Mouse (Mus musculus): Measurements from ENCODE around the gene Xntrpc. TPM values are rescaled to one million over a fixed set of nuclear protein-coding genes. Genes with fewer than 3 reads are reported as not detected.

The Xntrpc gene
- polyA plus RNA-seq, 1 experiment from 2014 or later = 0.99 TPM

DNA sequence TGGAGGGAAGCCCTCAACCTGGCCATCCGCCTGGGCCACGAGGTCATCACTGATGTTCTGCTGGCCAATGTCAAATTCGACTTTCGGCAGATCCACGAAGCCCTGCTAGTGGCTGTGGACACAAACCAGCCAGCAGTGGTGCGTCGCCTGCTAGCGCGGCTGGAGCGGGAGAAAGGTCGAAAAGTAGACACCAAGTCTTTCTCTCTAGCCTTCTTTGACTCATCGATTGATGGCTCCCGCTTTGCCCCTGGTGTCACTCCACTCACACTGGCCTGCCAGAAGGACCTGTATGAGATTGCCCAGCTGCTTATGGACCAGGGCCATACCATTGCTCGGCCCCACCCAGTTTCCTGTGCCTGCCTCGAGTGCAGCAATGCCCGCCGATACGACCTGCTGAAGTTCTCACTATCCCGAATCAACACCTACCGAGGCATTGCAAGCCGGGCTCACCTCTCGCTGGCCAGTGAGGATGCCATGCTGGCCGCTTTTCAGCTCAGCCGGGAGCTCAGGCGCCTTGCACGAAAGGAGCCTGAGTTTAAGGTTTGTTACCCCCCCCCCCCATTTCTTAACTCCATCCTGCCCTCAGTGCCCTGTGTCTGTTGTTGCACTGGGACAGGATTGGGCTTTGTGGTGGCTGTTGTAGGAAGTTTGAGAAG lies 18.7 kb downstream of the Xntrpc start:
- Histone ChIP-seq H3K4me1 (replicated peaks) (no peaks in the 10 kb centered on the region), H3K9me3 (no peaks in the 10 kb centered on the region), H3K36me3 (peaks cover 35% of the 10 kb centered on the region), H3K27ac (replicated peaks) (no peak overlapping the region), H3K4me3 (no peak overlapping the region), H3K4me2 (no peak overlapping the region), H3K9ac (no peak overlapping the region), H3K27me3 (no peaks in the 10 kb centered on the region)
- WGBS = 93% methylated on average over 26 of the region's 26 CpGs
- ATAC-seq (ENCODE audit: low FRiP score, low read depth) = no peak

DNA sequence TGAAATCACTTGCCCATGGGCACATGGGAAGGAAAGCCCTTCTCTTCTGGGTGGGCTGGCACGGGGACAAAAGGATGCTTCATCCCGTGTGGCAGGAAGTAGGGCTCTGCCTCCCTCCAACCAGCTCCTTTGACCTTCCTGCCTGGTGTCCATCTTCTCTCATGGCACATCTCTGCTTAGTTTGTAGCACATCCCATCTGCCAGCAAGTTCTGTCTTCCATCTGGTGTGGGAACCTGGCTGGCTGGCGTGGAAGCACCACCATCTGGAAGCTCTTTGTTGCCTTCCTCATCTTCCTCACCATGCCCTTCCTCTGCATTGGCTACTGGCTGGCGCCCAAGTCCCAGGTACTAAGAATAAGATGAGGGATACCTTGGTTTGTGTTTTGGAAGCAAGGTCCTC lies 21.8 kb downstream of the Xntrpc start:
- Histone ChIP-seq H3K36me3 (peaks cover 13% of the 10 kb centered on the region), H3K27me3 (no peaks in the 10 kb centered on the region), H3K27ac (replicated peaks) (no peak overlapping the region), H3K4me3 (no peak overlapping the region), H3K9ac (no peak overlapping the region), H3K9me3 (no peaks in the 10 kb centered on the region), H3K4me2 (no peak overlapping the region), H3K4me1 (replicated peaks) (no peaks in the 10 kb centered on the region)
- ATAC-seq (ENCODE audit: low FRiP score, low read depth) = no peak
- WGBS = 88% methylated on average over 4 of the region's 4 CpGs

DNA sequence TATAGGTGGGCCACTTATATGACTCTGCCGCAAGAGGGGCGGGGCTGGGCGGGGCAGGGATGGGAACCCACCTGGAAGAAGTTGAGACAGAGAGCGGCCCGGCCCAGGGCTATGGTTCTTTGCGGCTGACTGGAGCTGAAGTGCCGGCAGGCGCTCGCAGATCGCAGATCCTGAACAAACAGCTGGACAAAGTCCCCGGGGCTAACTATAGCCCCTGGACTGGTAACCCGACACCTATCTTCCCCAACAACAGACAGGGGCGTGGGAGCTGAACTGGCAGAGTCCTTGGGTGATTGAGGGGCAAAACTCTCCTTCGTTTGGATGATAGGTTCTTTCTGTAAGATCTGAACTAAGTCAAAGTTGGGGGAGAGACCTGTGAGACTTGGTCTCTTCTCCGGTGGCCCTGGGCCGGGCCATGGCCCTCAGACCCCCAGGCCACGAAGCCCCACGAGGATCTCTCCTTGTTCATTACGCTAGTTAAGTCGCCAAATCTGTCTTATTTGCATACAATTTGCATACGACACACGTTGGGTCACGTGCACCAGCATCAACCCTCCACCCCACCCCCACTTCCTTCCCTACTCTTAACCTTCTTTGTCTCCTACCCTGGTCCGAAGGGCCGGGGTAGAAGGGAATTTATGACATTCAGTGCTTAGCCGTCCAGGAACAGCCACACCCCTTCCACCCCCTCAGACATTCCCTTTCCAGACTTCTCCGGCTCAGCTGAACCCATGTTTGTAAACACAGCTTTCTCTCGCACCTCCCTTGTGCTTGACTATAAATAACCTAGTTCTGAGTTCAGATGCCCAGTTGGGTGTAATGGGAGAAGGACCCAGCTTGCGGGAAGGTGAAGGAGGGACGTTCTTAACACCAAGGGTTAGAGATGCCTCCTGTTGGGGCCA lies 34.5 kb downstream of the Xntrpc start:
- Histone ChIP-seq H3K9ac (no peak overlapping the region), H3K4me3 (peak overlapping the region; percentile 10), H3K27ac (replicated peaks) (no peak overlapping the region), H3K27me3 (0 out of 2 replicates have a peak, but pooled peaks cover 3% of the 10 kb centered on the region), H3K4me2 (peak overlapping the region; percentile 51), H3K9me3 (no peaks in the 10 kb centered on the region), H3K36me3 (no peaks in the 10 kb centered on the region), H3K4me1 (replicated peaks) (peaks cover 11% of the 10 kb centered on the region)
- 0 out of 2 replicates have a peak, but pooled peaks have one; percentile 9 for ATAC-seq (ENCODE audit: low FRiP score, low read depth)
- 5% methylated on average over 30 of the region's 30 CpGs for WGBS

DNA sequence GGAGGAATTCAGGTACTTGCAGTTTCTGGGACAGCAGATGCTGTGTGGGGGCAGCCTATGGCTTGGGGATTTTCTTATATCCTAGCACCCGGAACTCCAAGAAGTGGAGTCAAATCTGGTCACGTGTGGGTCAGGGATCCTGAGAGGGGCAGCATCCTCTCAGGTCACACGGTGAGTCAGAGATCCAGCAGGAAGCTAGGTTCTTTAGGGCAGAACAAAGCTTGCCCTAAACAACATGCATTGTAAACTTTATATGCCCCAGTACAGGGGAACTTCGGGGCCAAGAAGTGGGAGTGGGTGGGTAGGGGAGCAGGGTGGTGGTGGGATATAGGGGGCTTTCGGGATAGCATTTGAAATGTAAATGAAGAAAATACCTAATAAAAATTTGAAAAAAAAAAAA lies 35.4 kb downstream of the Xntrpc start:
- no peaks in the 10 kb centered on the region for H3K36me3 ChIP-seq
- H3K9me3 ChIP-seq = no peaks in the 10 kb centered on the region
- no peak overlapping the region for H3K9ac ChIP-seq
- H3K27ac ChIP-seq (replicated peaks) = no peak overlapping the region
- H3K4me1 ChIP-seq (replicated peaks) = peaks cover 11% of the 10 kb centered on the region
- H3K27me3 ChIP-seq = 0 out of 2 replicates have a peak, but pooled peaks cover 3% of the 10 kb centered on the region
- H3K4me2 ChIP-seq = no peak overlapping the region
- no peak for ATAC-seq (ENCODE audit: low FRiP score, low read depth)
- H3K4me3 ChIP-seq = no peak overlapping the region
- 72% methylated on average over 5 of the region's 5 CpGs for WGBS

DNA sequence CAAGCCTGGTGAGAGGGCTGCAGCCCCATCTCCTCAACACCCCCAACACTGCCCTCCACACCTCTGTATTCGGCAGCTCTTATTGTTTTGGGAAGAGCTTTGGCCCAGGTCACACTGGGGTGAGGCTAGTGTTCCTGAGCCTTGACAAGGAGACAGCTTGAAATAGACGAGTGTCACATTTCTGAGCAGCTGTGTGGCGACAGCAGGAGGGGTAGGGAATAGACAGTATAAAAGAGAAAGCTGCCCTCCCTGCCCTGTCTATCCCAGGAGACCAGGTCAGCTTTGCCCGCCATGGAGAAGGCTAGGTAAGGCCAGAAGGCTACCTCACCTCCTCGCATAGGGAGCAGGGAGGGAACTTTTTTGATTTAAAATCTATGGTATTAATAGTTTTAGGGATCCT lies 36.0 kb downstream of the Xntrpc start, which contains the start of gene Art1:
TSS of gene Art1 (plus strand) at position 257 of the 400 bp plus-strand sequence.
- ATAC-seq (ENCODE audit: low FRiP score, low read depth) = no peak
- H3K9me3 ChIP-seq = no peaks in the 10 kb centered on the region
- H3K27ac ChIP-seq (replicated peaks) = no peak within 1 kb of the TSS
- WGBS = 44% methylated on average over 5 of the region's 5 CpGs
- 0 out of 2 replicates have a peak, but pooled peaks cover 3% of the 10 kb centered on the region for H3K27me3 ChIP-seq
- H3K4me1 ChIP-seq (replicated peaks) = peaks cover 11% of the 10 kb centered on the region
- H3K36me3 ChIP-seq = no peaks in the 10 kb centered on the region
- no peak within 1 kb of the TSS for H3K4me2 ChIP-seq
- H3K4me3 ChIP-seq = no peak within 1 kb of the TSS
- H3K9ac ChIP-seq = no peak within 1 kb of the TSS

DNA sequence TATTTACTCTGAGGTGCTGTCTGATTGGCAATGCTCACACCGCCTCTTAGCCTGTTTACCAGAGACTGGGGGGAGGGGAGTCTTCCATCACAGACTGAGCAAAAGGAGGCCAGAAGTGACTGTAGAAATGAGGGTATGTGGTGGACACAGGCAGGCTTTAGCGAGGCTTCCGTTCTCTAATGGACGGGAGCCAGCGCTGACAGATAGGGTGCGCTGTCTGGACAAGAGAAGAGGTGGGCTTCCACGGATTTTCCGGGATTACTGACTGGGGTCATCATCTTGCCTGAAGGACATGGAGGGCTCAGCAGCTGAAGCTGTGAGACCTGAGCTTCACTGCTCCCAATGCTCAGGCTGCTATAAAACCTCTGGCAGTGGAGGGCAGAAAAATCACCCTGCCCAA lies 36.7 kb downstream of the Xntrpc start:
- H3K27me3 ChIP-seq = 0 out of 2 replicates have a peak, but pooled peaks cover 3% of the 10 kb centered on the region
- no peak overlapping the region for H3K4me2 ChIP-seq
- H3K4me1 ChIP-seq (replicated peaks) = peaks cover 16% of the 10 kb centered on the region
- H3K9me3 ChIP-seq = no peaks in the 10 kb centered on the region
- ATAC-seq (ENCODE audit: low FRiP score, low read depth) = no peak
- 44% methylated on average over 8 of the region's 8 CpGs for WGBS
- no peak overlapping the region for H3K27ac ChIP-seq (replicated peaks)
- no peaks in the 10 kb centered on the region for H3K36me3 ChIP-seq
- H3K9ac ChIP-seq = no peak overlapping the region
- no peak overlapping the region for H3K4me3 ChIP-seq

DNA sequence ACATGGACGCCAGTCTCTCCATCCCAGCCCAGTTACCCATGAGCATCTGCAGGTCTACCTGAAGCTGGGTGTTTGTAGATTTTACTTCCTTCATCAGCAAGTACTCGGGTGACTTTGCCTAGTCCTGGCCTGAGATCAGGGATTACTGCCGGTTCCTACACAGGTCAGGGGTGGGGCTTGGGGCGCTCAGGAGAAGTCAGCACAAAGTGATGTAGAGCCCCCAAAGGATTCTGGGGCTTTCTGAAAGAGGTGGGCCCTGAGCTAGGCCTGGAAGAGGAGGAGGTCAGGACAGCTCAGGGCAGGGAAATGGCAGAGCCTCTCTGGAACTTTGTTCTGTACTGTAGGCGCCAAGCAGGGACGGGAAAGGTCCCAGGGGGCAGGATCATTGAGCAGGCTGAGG lies 37.2 kb downstream of the Xntrpc start:
- Histone ChIP-seq H3K4me2 (no peak overlapping the region), H3K27ac (replicated peaks) (no peak overlapping the region), H3K9me3 (no peaks in the 10 kb centered on the region), H3K4me1 (replicated peaks) (peaks cover 16% of the 10 kb centered on the region), H3K27me3 (0 out of 2 replicates have a peak, but pooled peaks cover 3% of the 10 kb centered on the region), H3K4me3 (no peak overlapping the region), H3K9ac (no peak overlapping the region), H3K36me3 (no peaks in the 10 kb centered on the region)
- ATAC-seq (ENCODE audit: low FRiP score, low read depth) = no peak
- 52% methylated on average over 6 of the region's 6 CpGs for WGBS

DNA sequence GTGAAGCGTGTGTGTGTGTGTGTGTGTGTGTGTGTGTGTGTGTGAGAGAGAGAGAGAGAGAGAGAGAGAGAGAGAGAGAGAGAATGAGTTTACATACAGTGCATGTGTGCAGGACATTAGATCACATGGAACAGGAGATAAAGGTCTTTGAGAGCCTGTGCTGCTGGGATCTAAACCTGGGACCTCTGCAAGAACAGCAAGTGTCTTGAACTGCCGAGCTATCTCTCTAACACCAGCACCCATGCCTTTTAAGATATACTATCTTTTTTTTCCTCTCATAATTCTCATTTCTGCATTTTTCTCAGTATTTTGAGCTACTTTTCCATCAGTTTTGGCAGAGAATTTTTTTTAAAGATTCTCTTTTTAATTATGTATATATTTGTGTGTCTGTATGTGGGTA lies 38.0 kb downstream of the Xntrpc start:
- Histone ChIP-seq H3K9ac (no peak overlapping the region), H3K4me1 (replicated peaks) (peaks cover 16% of the 10 kb centered on the region), H3K4me2 (no peak overlapping the region), H3K27ac (replicated peaks) (no peak overlapping the region), H3K36me3 (no peaks in the 10 kb centered on the region), H3K9me3 (no peaks in the 10 kb centered on the region), H3K27me3 (0 out of 2 replicates have a peak, but pooled peaks cover 3% of the 10 kb centered on the region), H3K4me3 (no peak overlapping the region)
- WGBS = 93% methylated on average over 2 of the region's 2 CpGs
- no peak for ATAC-seq (ENCODE audit: low FRiP score, low read depth)

DNA sequence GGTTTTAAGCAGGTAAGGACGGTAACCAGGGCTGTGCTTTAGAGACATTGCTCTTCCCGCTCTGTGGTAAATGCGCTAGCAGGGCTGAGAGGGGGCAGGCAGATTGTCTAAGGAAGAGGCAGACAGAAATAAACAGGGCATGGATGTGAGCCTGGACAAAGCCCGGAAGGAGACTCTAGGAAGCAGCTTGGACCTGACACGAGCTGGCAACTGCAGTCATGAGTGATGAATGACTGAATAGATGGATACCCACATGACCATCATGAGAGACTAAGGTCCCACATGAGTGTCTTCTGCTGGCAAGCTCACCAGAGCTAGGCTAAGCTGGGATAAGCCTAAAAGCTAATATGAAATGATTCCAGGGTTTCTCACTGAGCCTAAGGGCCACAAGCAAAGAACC lies 38.6 kb downstream of the Xntrpc start:
- Histone ChIP-seq H3K4me2 (no peak overlapping the region), H3K4me1 (replicated peaks) (peaks cover 16% of the 10 kb centered on the region), H3K27ac (replicated peaks) (no peak overlapping the region), H3K9me3 (no peaks in the 10 kb centered on the region), H3K36me3 (no peaks in the 10 kb centered on the region), H3K4me3 (no peak overlapping the region), H3K9ac (no peak overlapping the region), H3K27me3 (0 out of 2 replicates have a peak, but pooled peaks cover under 1% of the 10 kb centered on the region)
- ATAC-seq (ENCODE audit: low FRiP score, low read depth) = no peak
- WGBS = 73% methylated on average over 5 of the region's 5 CpGs

DNA sequence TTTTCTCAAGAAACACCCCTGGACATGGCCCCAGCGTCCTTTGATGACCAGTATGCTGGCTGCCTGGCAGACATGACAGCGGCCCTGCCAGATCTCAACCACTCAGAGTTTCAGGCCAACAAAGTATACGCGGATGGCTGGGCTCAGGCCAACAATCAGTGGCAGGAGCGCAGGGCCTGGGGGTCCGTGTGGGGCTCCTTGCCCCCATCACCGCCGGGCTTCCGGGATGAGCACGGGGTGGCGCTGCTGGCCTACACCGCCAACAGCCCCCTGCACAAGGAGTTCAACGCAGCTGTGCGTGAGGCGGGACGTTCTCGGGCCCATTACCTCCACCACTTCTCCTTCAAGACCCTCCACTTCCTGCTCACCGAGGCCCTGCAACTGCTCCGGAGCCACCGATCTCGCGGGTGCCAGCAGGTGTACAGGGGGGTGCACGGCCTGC lies 41.2 kb downstream of the Xntrpc start:
- ATAC-seq (ENCODE audit: low FRiP score, low read depth) = peak; percentile 27; the same call in 1 of the 2 replicates
- no peaks in the 10 kb centered on the region for H3K9me3 ChIP-seq
- WGBS = 16% methylated on average over 23 of the region's 23 CpGs
- no peak overlapping the region for H3K9ac ChIP-seq
- H3K27ac ChIP-seq (replicated peaks) = no peak overlapping the region
- H3K36me3 ChIP-seq = no peaks in the 10 kb centered on the region
- peaks cover 5% of the 10 kb centered on the region; the same call in 1 of the 2 replicates for H3K4me1 ChIP-seq (replicated peaks)
- peak overlapping the region; percentile 51 for H3K4me2 ChIP-seq
- peak overlapping the region; percentile 15 for H3K4me3 ChIP-seq
- no peaks in the 10 kb centered on the region for H3K27me3 ChIP-seq

DNA sequence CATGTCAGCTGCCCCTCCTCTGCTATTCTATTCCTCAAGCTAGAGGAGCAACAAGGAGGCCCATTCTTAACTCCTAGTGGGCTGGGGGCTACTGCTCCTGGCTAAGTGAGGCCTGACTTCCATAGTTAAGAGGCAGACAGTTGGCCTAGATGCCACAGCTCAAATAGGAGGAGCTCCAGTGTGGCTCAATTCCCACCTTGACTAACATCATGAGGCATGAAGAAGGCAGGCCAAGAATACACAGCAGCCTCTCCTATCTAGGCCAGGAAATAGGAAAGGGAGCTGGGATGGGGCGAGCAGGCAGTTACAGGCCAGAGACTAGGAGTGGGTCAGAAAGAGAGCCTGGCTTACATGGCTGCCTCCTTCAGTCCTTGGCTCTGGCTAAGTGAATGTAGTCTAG lies 42.7 kb downstream of the Xntrpc start:
- H3K36me3 ChIP-seq = no peaks in the 10 kb centered on the region
- H3K4me3 ChIP-seq = no peak overlapping the region
- ATAC-seq (ENCODE audit: low FRiP score, low read depth) = no peak
- no peaks in the 10 kb centered on the region for H3K9me3 ChIP-seq
- 97% methylated on average over 1 of the region's 1 CpGs for WGBS
- no peak overlapping the region for H3K4me2 ChIP-seq
- peaks cover 5% of the 10 kb centered on the region; the same call in 1 of the 2 replicates for H3K4me1 ChIP-seq (replicated peaks)
- no peaks in the 10 kb centered on the region for H3K27me3 ChIP-seq
- no peak overlapping the region for H3K27ac ChIP-seq (replicated peaks)
- no peak overlapping the region for H3K9ac ChIP-seq

DNA sequence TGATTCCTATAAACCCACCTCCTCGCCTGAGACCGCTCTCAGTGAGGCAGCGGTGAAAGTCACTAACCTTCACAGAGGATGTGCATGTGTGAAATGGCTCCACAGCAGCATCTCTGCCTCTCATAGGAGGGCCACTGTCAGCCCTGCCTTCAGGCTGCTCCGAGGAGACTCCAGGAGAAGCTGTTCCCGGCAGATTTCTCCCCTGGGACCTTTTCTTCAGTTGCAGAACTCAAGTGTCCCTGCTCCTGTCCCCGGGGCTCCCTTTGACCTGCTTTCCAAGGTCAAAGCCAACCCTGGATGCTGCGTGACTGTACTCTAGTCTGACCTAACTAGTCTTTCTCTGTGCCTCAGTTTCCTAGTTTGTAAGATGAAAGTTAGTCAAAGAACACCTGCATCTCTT lies 43.7 kb downstream of the Xntrpc start, which contains the start of gene Art5:
TSS of gene Art5 (minus strand) at position 319 of the 400 bp plus-strand sequence.
- H3K27ac ChIP-seq (replicated peaks) = no peak within 1 kb of the TSS
- no peaks in the 10 kb centered on the region for H3K36me3 ChIP-seq
- peaks cover 5% of the 10 kb centered on the region; the same call in 1 of the 2 replicates for H3K4me1 ChIP-seq (replicated peaks)
- ATAC-seq (ENCODE audit: low FRiP score, low read depth) = no peak
- H3K4me3 ChIP-seq = no peak within 1 kb of the TSS
- H3K9me3 ChIP-seq = no peaks in the 10 kb centered on the region
- no peak within 1 kb of the TSS for H3K4me2 ChIP-seq
- no peak within 1 kb of the TSS for H3K9ac ChIP-seq
- no peaks in the 10 kb centered on the region for H3K27me3 ChIP-seq
- 83% methylated on average over 7 of the region's 7 CpGs for WGBS
